Mouse (Mus musculus) limb, embryonic 11.5 days (tissue): ENCODE measurements around the gene Nfatc3. TPM values are rescaled to one million over a fixed set of nuclear protein-coding genes. Genes with fewer than 3 reads are reported as not detected.

Source experiments
- ATAC-seq: fragments of 200-750 bp; cut with Nextera tagmentation; 2 replicates; pipeline ENCODE4 v1.8.0; 2017; ENCODE audit warnings: low read depth; ENCODE audit not compliant: insufficient number of reproducible peaks, low FRiP score, low TSS enrichment
- DNase-seq: peaks from one replicate; pipeline ENCODE4 v3.0.0-alpha.2; 2015; ENCODE audit warnings: low spot score
- H3K27ac ChIP-seq: fragments of 300-500 bp; sonication (generic); replicated peaks from 2 replicates; pipeline ENCODE4 v1.5.1; 2014; ENCODE audit warnings: low read depth, mild to moderate bottlenecking, low read length
- H3K27me3 ChIP-seq: fragments of 300-500 bp; sonication (generic); 2 replicates; pipeline ENCODE4 v1.6.1; 2014; ENCODE audit warnings: mild to moderate bottlenecking, low read length, mixed read lengths; ENCODE audit not compliant: control insufficient read depth, insufficient read depth
- H3K36me3 ChIP-seq: fragments of 300-500 bp; sonication (generic); 2 replicates; pipeline ENCODE4 v1.6.1; 2014; ENCODE audit warnings: mild to moderate bottlenecking, low read length, moderate library complexity, mixed read lengths; ENCODE audit not compliant: control insufficient read depth, insufficient read depth
- H3K4me1 ChIP-seq: fragments of 300-500 bp; sonication (generic); 2 replicates; pipeline ENCODE4 v1.6.1; 2014; ENCODE audit warnings: low read length, mixed read lengths; ENCODE audit not compliant: control insufficient read depth, insufficient read depth
- H3K4me2 ChIP-seq: fragments of 300-500 bp; sonication (generic); 2 replicates; pipeline ENCODE4 v1.6.1; 2014; ENCODE audit warnings: low read depth, mild to moderate bottlenecking, moderate library complexity; ENCODE audit not compliant: severe bottlenecking
- H3K4me3 ChIP-seq: fragments of 300-500 bp; sonication (generic); 2 replicates; pipeline ENCODE4 v1.5.1; 2014; ENCODE audit warnings: low read depth, low read length
- H3K9ac ChIP-seq: fragments of 300-500 bp; sonication (generic); 2 replicates; pipeline ENCODE4 v1.6.1; 2014; ENCODE audit warnings: mild to moderate bottlenecking, low read length
- H3K9me3 ChIP-seq: fragments of 300-500 bp; sonication (generic); 2 replicates; pipeline ENCODE4 v1.6.1; 2016; ENCODE audit warnings: low read length; ENCODE audit not compliant: control insufficient read depth
- WGBS: fragments of 180-500 bp; shearing (Covaris S2); extraction: QIAGEN DNeasy Blood & Tissue Kit; methylation state at CpG from one replicate; pipeline ENCODE4 v1.1.7; 2014; 5-methylcytosine and 5-hydroxymethylcytosine counted together
- polyA plus RNA-seq: library from polyadenylated mRNA; unstranded; fragments of >200 nt; fragmentation: Nextera tagmentation; extraction: Ambion mirVana; gene quantifications from 2 replicates; pipeline ENCODE4 v1.2.1, GENCODE M21; 2014

The Nfatc3 gene
- polyA plus RNA-seq, 1 experiment from 2014 or later = 6.6 TPM

DNA sequence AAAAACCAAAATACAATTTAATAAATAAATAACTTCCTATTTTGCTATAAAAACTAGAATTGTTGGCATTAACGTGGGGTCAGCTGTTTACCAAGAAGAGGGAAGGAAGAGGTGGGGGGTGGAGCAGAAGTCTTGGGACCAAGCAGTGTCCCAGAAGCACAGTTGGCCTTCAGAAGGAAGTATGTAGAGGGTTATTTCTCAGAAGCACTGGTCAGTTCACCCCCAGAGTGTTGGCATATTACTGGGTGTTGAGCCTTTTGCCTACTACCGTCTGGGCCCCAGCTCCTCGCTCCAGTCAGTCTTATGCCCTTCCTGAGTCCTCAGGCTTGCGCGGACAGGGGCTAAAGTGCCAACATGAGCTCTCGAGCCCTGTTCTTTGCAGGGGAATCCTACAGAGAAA lies 90.4 kb downstream of the Nfatc3 start:
- WGBS = 94% methylated on average over 6 of the region's 6 CpGs
- Histone ChIP-seq H3K27me3 (no peaks in the 10 kb centered on the region), H3K9ac (no peak overlapping the region), H3K27ac (no peak overlapping the region), H3K9me3 (no peaks in the 10 kb centered on the region), H3K4me2 (no peak overlapping the region), H3K36me3 (no peaks in the 10 kb centered on the region), H3K4me3 (no peak overlapping the region), H3K4me1 (0 out of 2 replicates have a peak, but pooled peaks cover 2% of the 10 kb centered on the region)
- DNase-seq (no peak), ATAC-seq (no peak)

DNA sequence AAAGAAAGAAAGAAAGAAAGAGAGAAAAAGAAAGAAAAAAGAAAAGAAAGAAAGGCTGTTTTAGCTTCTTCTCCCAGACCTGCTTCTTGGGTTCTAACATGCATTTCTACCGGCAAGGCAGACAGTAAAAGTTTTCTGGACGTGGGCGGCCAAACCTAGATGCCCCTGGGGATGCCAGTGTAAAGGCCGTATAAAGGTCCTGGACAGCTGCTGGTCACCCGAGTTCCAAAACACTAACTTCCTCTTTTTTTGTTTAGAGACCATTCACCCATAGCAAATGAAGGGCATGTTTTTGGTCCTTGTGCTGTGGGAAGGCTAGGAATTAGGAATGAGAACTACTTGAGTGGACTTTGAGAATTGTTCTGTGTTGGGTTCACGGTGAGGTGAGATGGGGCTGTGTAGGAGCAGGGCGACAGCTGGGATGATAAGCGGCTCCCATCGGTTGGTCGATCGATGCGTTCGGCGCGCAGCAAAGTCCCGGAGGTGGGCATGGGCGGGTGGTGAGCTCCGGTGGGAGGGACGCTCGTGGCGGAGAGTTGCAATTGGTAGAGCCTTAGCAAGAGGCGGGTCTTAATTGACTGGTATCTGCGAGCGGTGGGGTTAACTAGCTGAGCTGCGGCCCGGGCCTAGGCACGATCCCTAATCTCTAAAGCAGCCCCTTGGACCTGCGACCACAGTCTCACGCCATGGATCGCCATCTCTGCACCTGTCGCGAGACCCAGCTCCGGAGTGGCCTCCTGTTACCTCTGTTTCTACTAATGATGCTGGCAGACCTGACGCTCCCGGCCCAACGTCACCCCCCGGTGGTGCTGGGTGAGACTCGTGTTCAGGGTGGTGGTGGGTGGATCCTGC lies 91.4 kb downstream of the Nfatc3 start, which contains the start of gene Pla2g15:
Gene Pla2g15 (plus strand): TSS at position 599 of the 852 bp plus-strand sequence.
- Histone ChIP-seq H3K27ac (no peak within 1 kb of the TSS), H3K4me1 (0 out of 2 replicates have a peak, but pooled peaks cover 2% of the 10 kb centered on the region), H3K36me3 (no peaks in the 10 kb centered on the region), H3K9me3 (no peaks in the 10 kb centered on the region), H3K9ac (peak within 1 kb of the TSS; percentile 65), H3K27me3 (no peaks in the 10 kb centered on the region), H3K4me3 (peak within 1 kb of the TSS; percentile 71), H3K4me2 (peak within 1 kb of the TSS; percentile 73)
- DNase-seq (peak; percentile 94), ATAC-seq (peak; percentile 92)
- 4% methylated on average over 38 of the region's 38 CpGs for WGBS

- Histone ChIP-seq H3K27me3 (no peaks in the 10 kb centered on the region), H3K4me1 (0 out of 2 replicates have a peak, but pooled peaks cover 2% of the 10 kb centered on the region), H3K9me3 (no peaks in the 10 kb centered on the region), H3K4me2 (peak overlapping the region; percentile 73), H3K9ac (peak overlapping the region; percentile 65), H3K27ac (no peak overlapping the region), H3K36me3 (no peaks in the 10 kb centered on the region), H3K4me3 (peak overlapping the region; percentile 71)
- ATAC-seq (no peak), DNase-seq (no peak)
- 25% methylated on average over 8 of the region's 8 CpGs for WGBS
Measured at GRCm38 (mm10) chr8:106150653-106151000, 92.0 kb downstream of the Nfatc3 start.

DNA sequence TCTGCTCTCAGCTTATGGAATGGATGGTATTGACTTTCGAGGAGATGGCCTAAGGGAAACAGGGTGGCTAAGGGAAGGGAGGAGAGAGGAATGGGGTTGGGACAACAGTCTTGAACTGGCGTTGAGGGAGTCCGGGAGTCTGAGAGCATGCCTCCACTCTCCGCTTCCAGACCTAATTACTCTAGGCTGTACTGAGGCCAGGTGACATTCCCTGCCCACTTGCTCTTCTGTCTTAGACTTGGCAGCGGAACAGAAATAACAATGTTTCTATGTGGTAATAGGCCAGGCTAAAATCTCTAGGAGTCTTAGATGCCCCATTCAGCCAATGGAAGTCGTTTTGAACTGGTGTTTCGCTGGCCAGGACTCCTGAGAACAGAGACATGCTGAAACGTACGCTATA lies 92.4 kb downstream of the Nfatc3 start:
- Histone ChIP-seq H3K27ac (no peak overlapping the region), H3K36me3 (no peaks in the 10 kb centered on the region), H3K9ac (peak overlapping the region; percentile 65; the same call in 1 of the 2 replicates), H3K4me2 (peak overlapping the region; percentile 73), H3K4me3 (peak overlapping the region; percentile 71), H3K4me1 (0 out of 2 replicates have a peak, but pooled peaks cover 2% of the 10 kb centered on the region), H3K27me3 (no peaks in the 10 kb centered on the region), H3K9me3 (no peaks in the 10 kb centered on the region)
- 83% methylated on average over 9 of the region's 9 CpGs for WGBS
- DNase-seq (no peak), ATAC-seq (no peak)

- H3K9me3 ChIP-seq = no peaks in the 10 kb centered on the region
- no peaks in the 10 kb centered on the region for H3K27me3 ChIP-seq
- H3K4me2 ChIP-seq = no peak overlapping the region
- H3K27ac ChIP-seq = no peak overlapping the region
- no peak overlapping the region for H3K4me3 ChIP-seq
- no peaks in the 10 kb centered on the region for H3K36me3 ChIP-seq
- ATAC-seq = no peak
- DNase-seq = no peak
- no peak overlapping the region for H3K9ac ChIP-seq
- 0 out of 2 replicates have a peak, but pooled peaks cover 2% of the 10 kb centered on the region for H3K4me1 ChIP-seq
- 82% methylated on average over 4 of the region's 4 CpGs for WGBS
Measured at GRCm38 (mm10) chr8:106152876-106153275, 94.2 kb downstream of the Nfatc3 start.

GRCm38 (mm10) chr8:106157419-106157818 lies 98.8 kb downstream of the Nfatc3 start:
- no peak overlapping the region for H3K27ac ChIP-seq
- H3K9ac ChIP-seq = no peak overlapping the region
- H3K9me3 ChIP-seq = no peaks in the 10 kb centered on the region
- H3K4me3 ChIP-seq = no peak overlapping the region
- H3K36me3 ChIP-seq = peaks cover 4% of the 10 kb centered on the region; the same call in 1 of the 2 replicates
- DNase-seq (no peak), ATAC-seq (no peak)
- H3K27me3 ChIP-seq = no peaks in the 10 kb centered on the region
- no peaks in the 10 kb centered on the region for H3K4me1 ChIP-seq
- WGBS = 92% methylated on average over 1 of the region's 1 CpGs
- no peak overlapping the region for H3K4me2 ChIP-seq

- Histone ChIP-seq H3K4me2 (no peak overlapping the region), H3K36me3 (peaks cover 7% of the 10 kb centered on the region; the same call in 1 of the 2 replicates), H3K4me1 (no peaks in the 10 kb centered on the region), H3K27ac (no peak overlapping the region), H3K27me3 (no peaks in the 10 kb centered on the region), H3K4me3 (no peak overlapping the region), H3K9ac (no peak overlapping the region), H3K9me3 (no peaks in the 10 kb centered on the region)
- DNase-seq (no peak), ATAC-seq (no peak)
- 86% methylated on average over 10 of the region's 10 CpGs for WGBS
Measured at GRCm38 (mm10) chr8:106158381-106158780, 99.7 kb downstream of the Nfatc3 start.

GRCm38 (mm10) chr8:106159876-106160275 lies 101.2 kb downstream of the Nfatc3 start:
- H3K9ac ChIP-seq = no peak overlapping the region
- no peaks in the 10 kb centered on the region for H3K4me1 ChIP-seq
- DNase-seq (no peak), ATAC-seq (no peak)
- H3K9me3 ChIP-seq = no peaks in the 10 kb centered on the region
- H3K4me2 ChIP-seq = no peak overlapping the region
- H3K27ac ChIP-seq = no peak overlapping the region
- peaks cover 10% of the 10 kb centered on the region; the same call in 1 of the 2 replicates for H3K36me3 ChIP-seq
- 90% methylated on average over 6 of the region's 6 CpGs for WGBS
- H3K27me3 ChIP-seq = no peaks in the 10 kb centered on the region
- H3K4me3 ChIP-seq = no peak overlapping the region
